Mouse (Mus musculus): ENCODE results near the gene Gm3072. TPM values are rescaled to one million over a fixed set of nuclear protein-coding genes. Genes with fewer than 3 reads are reported as not detected.

Gm3072 gene
- polyA plus RNA-seq (2014; fragmentation: Illumina TruSeq; extraction: RNeasy Lipid Tissue Mini Kit (QIAGEN cat#74804); ENCODE audit: low read depth, low replicate concordance): not detected

GRCm38 (mm10) chr14:41624512-41624911, at the start of gene Gm3072:
Gene Gm3072 (minus strand): TSS chr14:41624612.

GRCm38 (mm10) chr14:41646387-41646786, 22.0 kb upstream of the Gm3072 start, which contains the start of gene Gm3676:
Gene Gm3676 (minus strand): TSS chr14:41646487.

GRCm38 (mm10) chr14:41572911-41573310, 51.5 kb downstream of the Gm3072 start, which contains the start of gene 1700049E17Rik2:
Gene 1700049E17Rik2 (plus strand): TSS chr14:41573211.

Other genes starting within 250 kb of the Gm3072 start
- not detected for gene Gm7945, start 238.2 kb downstream of the Gm3072 start, polyA plus RNA-seq (2014; fragmentation: Illumina TruSeq; extraction: RNeasy Lipid Tissue Mini Kit (QIAGEN cat#74804); ENCODE audit: low read depth, low replicate concordance)
- gene Gm6482, start 216.3 kb downstream of the Gm3072 start, polyA plus RNA-seq (2014; fragmentation: Illumina TruSeq; extraction: RNeasy Lipid Tissue Mini Kit (QIAGEN cat#74804); ENCODE audit: low read depth, low replicate concordance): not detected
- gene Gm7954, start 171.1 kb downstream of the Gm3072 start, polyA plus RNA-seq (2014; fragmentation: Illumina TruSeq; extraction: RNeasy Lipid Tissue Mini Kit (QIAGEN cat#74804); ENCODE audit: low read depth, low replicate concordance): not detected
- not detected for gene Gm3486, start 135.1 kb downstream of the Gm3072 start, polyA plus RNA-seq (2014; fragmentation: Illumina TruSeq; extraction: RNeasy Lipid Tissue Mini Kit (QIAGEN cat#74804); ENCODE audit: low read depth, low replicate concordance)
- not detected for gene Gm7970, start 69.0 kb downstream of the Gm3072 start, polyA plus RNA-seq (2014; fragmentation: Illumina TruSeq; extraction: RNeasy Lipid Tissue Mini Kit (QIAGEN cat#74804); ENCODE audit: low read depth, low replicate concordance)
- gene 1700049E17Rik2, start 51.4 kb downstream of the Gm3072 start, polyA plus RNA-seq (2014; fragmentation: Illumina TruSeq; extraction: RNeasy Lipid Tissue Mini Kit (QIAGEN cat#74804); ENCODE audit: low read depth, low replicate concordance): not detected
- gene Gm3676, start 21.9 kb upstream of the Gm3072 start, polyA plus RNA-seq (2014; fragmentation: Illumina TruSeq; extraction: RNeasy Lipid Tissue Mini Kit (QIAGEN cat#74804); ENCODE audit: low read depth, low replicate concordance): not detected
- not detected for gene Gm8068, start 77.3 kb upstream of the Gm3072 start, polyA plus RNA-seq (2014; fragmentation: Illumina TruSeq; extraction: RNeasy Lipid Tissue Mini Kit (QIAGEN cat#74804); ENCODE audit: low read depth, low replicate concordance)
- not detected for gene Gm7929, start 126.0 kb upstream of the Gm3072 start, polyA plus RNA-seq (2014; fragmentation: Illumina TruSeq; extraction: RNeasy Lipid Tissue Mini Kit (QIAGEN cat#74804); ENCODE audit: low read depth, low replicate concordance)
- not detected for gene Gm47189, start 147.8 kb upstream of the Gm3072 start, polyA plus RNA-seq (2014; fragmentation: Illumina TruSeq; extraction: RNeasy Lipid Tissue Mini Kit (QIAGEN cat#74804); ENCODE audit: low read depth, low replicate concordance)

All from kidney, adult 10 weeks (tissue).